Mouse (Mus musculus) gastrocnemius, postnatal 4 days (tissue): ENCODE data around the gene Cdh23. TPM values are rescaled to one million over a fixed set of nuclear protein-coding genes. Genes with fewer than 3 reads are reported as not detected.
"Not testable (repeated sequence)": the region's sequence is repeated elsewhere in the genome, so short reads cannot be mapped to it uniquely, and the experiment has no call there.

Experiments
- DNase-seq, 2 experiments: peaks; one replicate each; pipeline ENCODE4 v3.0.0; 2021 to 2022; ENCODE audit warnings: low spot score in 2 of 2, mixed read lengths in 2 of 2
- long read RNA-seq, 2 experiments: library from polyadenylated mRNA; stranded (forward); transcript quantifications; one replicate each; pipeline ENCODE4 v2.0.0; 2021
- total RNA-seq, 2 experiments: library from RNA; stranded (reverse); gene quantifications; 2 replicates each; pipeline ENCODE4 v1.2.3; 2021

Gene Cdh23
- 1 to 10 TPM; 2.3 to 2.9 TPM for total RNA-seq
- long read RNA-seq, experiment 1, partial matches to known transcripts: 0 of 3 reads
- long read RNA-seq, experiment 1, other reads (novel, unspliced or antisense): 3 of 3 reads
- long read RNA-seq, experiment 2, partial matches to known transcripts: 0 of 1 reads
- long read RNA-seq, experiment 2, other reads (novel, unspliced or antisense): 1 of 1 reads

GRCm38 (mm10) chr10:60696390-60696789 is at the start of gene Cdh23:
Cdh23 (minus strand) TSS chr10:60696490.
- no peak for DNase-seq

GRCm38 (mm10) chr10:60744543-60745290 is 48.4 kb upstream of the Cdh23 start:
- DNase-seq: no peak

- DNase-seq: no peak
Observed at GRCm38 (mm10) chr10:60743681-60744080, 47.4 kb upstream of the Cdh23 start.

- DNase-seq: no peak
Observed at GRCm38 (mm10) chr10:60742942-60743341, 46.7 kb upstream of the Cdh23 start.

- not testable (repeated sequence) for DNase-seq
Observed at GRCm38 (mm10) chr10:60742296-60742695, 46.0 kb upstream of the Cdh23 start.

GRCm38 (mm10) chr10:60741435-60741834 is 45.1 kb upstream of the Cdh23 start:
- no peak for DNase-seq

- no peak for DNase-seq
Observed at GRCm38 (mm10) chr10:60739619-60740363, 43.5 kb upstream of the Cdh23 start.

- no peak for DNase-seq
Observed at GRCm38 (mm10) chr10:60737886-60738640, 41.8 kb upstream of the Cdh23 start.

GRCm38 (mm10) chr10:60737169-60737728 is 41.0 kb upstream of the Cdh23 start:
- DNase-seq: no peak

- DNase-seq: no peak
Observed at GRCm38 (mm10) chr10:60735737-60736136, 39.4 kb upstream of the Cdh23 start.

- no peak for DNase-seq
Observed at GRCm38 (mm10) chr10:60733471-60733870, 37.2 kb upstream of the Cdh23 start.

- no peak for DNase-seq
Observed at GRCm38 (mm10) chr10:60732397-60732861, 36.1 kb upstream of the Cdh23 start.

GRCm38 (mm10) chr10:60731742-60732141 is 35.5 kb upstream of the Cdh23 start:
- DNase-seq: no peak

- DNase-seq: no peak
Observed at GRCm38 (mm10) chr10:60727301-60727700, 31.0 kb upstream of the Cdh23 start.

- no peak for DNase-seq
Observed at GRCm38 (mm10) chr10:60726896-60727295, 30.6 kb upstream of the Cdh23 start.

- DNase-seq: no peak
Observed at GRCm38 (mm10) chr10:60724496-60724895, 28.2 kb upstream of the Cdh23 start.

GRCm38 (mm10) chr10:60723345-60723744 is 27.1 kb upstream of the Cdh23 start:
- no peak for DNase-seq

GRCm38 (mm10) chr10:60721640-60722039 is 25.4 kb upstream of the Cdh23 start:
- no peak for DNase-seq

- DNase-seq: no peak
Observed at GRCm38 (mm10) chr10:60720461-60720860, 24.2 kb upstream of the Cdh23 start.

- no peak for DNase-seq
Observed at GRCm38 (mm10) chr10:60718491-60718890, 22.2 kb upstream of the Cdh23 start.

GRCm38 (mm10) chr10:60716449-60716848 is 20.2 kb upstream of the Cdh23 start:
- DNase-seq: no peak
